Mouse (Mus musculus) R1 (cell line): ENCODE results near the gene Wdr78.

Source experiments
- DNase-seq: peaks from one replicate; pipeline ENCODE4 v3.0.0-alpha.2; 2018; ENCODE audit warnings: low read depth, low spot score

The Wdr78 gene

DNA sequence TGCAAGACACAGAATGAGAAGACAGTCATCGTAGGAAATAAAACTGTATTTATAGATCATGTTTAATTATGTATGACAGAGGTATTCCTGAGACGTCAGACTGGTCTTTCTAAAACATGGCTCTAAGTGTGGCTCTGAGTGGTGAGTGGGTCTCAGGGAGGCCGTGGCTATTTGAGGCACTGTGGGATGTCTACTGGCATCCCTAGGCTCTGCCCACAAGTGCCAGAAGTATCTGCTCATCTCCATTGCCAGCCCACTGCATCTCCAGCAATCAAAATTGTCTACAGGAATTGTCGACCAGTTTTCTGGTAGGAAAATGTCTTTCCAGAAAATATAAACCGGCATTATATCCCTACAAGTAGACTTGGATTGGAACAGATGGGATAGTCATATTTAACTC lies 57.4 kb downstream of the Wdr78 start:
- no peak for DNase-seq

DNA sequence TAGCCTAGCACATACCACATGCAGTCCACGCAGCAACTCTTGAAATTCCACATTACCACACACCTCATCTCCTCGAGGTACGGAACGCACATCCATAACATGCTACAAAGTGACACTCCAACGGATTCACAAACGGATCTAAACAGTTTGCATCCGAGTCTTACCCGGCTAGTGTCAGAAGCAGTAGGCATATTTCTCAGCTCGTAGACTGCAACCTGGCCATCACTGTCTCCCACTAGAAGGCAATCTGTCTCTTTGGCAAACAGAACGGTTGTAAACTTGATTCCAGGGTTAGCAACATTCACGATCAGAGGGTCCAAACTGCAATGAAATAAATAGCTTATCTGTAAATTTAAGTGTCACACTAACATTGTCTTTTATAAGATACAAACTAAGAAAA lies 66.3 kb downstream of the Wdr78 start:
- DNase-seq = no peak

DNA sequence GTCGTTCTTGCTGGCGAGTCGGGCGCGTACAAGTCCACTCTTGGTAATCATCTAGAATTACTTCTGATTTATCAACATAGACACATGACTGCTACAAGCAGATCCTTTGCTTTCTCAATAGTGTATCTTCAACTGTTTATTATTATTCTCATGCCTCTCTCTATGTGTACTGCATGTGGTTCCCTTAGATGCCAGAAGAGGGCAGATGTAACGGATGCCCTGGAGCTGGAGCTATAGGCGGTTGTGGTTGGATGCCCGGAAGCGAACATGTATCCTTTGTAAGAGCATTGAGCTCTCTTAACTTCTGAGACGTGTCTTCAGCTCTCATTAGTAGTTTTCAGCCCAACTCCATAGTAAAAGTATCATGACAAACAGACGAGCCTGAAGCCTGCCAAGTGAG lies 71.4 kb downstream of the Wdr78 start:
- DNase-seq = peak; percentile 37

GRCm38 (mm10) chr4:103039838-103040191 lies 74.5 kb downstream of the Wdr78 start:
- no peak for DNase-seq

DNA sequence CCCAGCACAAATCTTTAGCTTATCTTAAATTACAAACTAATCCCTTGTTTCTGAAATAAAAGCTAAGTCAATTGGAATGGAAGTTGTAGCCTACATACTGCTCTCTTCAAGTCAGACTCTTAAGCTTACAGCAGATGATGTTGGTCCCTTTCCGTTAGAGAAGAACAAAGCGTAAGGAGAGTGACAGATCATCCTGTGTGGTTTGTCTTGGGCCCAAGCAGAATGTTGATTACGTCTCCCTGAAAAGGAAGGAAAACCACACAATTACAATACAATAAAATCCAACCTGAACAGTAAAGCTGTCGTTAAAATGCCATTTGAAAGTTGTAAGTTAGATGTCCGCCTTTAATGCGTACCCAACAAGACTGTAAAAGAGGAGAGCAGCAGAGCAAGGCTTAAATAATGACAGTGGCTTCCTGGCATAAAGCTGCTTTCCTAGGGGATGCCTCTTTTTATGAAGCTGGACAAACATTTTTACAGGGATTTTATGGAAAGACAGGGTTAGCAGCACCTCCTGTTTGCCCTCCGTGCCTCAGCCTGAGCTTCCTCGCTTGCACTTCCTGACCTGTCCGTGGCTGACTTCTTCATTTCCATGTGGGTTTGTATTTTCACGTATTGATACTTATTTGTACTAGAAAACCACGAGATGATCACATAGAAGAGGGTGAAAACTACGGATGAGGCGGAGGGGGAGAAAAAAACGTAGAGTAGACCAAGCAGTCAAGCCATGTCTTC lies 75.1 kb downstream of the Wdr78 start:
- no peak for DNase-seq

- no peak for DNase-seq
These were observed 85.9 kb downstream of the Wdr78 start for GRCm38 (mm10) chr4:103028177-103029088.

GRCm38 (mm10) chr4:103027745-103028144 lies 86.6 kb downstream of the Wdr78 start:
- no peak for DNase-seq

DNA sequence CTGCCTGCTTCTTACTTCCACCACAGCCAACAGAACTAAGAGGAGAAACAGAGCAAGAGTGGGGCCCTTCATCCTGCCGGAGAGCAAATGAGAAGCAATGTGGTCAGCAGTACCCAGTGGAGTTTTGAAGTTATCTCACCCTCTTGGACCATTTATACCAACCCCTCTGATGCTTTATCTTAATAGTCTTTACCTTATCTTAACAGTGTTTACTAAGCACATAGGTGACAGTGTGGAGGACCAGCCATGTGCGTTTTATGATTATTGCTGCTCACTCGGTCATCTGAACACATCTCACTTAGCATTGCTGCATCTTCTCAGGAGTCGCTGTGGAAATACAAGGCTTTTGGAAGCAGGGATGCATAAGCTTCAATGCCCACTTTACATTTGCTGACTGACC lies 87.7 kb downstream of the Wdr78 start, which contains the start of gene Insl5:
Gene Insl5 (minus strand): TSS at position 222 of the 400 bp plus-strand sequence.
- no peak for DNase-seq

- DNase-seq = peak; percentile 37
These were observed 100.9 kb downstream of the Wdr78 start for GRCm38 (mm10) chr4:103013490-103013889.

DNA sequence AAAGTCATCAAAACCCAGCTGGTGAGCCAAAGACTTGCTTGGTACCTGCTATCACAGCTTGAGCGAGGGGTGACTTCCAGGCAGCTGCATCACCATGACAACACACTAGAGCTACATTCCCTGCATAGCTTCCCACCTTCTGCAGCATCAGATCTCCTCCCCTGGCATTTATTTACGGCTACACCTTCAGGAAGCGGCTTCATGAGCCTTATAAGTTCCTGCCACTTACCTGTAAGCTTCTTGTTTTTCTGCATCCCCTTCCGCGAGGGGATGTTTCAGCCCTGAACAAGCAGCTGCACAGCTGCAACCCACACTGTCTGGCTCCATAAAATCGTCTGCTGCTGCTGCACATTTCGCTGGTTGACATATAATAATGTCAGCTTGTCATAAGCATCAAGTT lies 102.5 kb downstream of the Wdr78 start:
- peak; percentile 62 for DNase-seq

DNA sequence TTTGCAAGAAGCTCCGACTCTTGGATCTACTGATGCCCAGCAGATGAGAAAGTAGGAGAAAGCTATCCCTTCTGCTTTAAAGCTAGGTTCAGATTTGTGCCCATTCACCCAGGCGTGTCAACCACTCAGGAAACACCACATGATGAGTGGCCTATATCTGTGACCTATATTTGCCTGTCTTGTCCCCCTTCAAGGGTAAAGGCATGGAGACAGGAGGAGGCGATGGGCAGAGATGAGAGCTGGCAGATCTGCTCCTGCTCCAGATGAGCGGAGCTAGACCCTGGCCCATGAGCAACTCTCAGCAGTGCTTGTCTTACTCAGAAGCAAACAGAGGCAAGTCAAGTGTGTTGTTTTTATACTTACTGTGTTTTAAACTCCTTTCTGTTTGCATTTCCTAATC lies 103.6 kb downstream of the Wdr78 start:
- no peak for DNase-seq

- DNase-seq = no peak
These were observed 107.4 kb downstream of the Wdr78 start for GRCm38 (mm10) chr4:103006943-103007418.

DNA sequence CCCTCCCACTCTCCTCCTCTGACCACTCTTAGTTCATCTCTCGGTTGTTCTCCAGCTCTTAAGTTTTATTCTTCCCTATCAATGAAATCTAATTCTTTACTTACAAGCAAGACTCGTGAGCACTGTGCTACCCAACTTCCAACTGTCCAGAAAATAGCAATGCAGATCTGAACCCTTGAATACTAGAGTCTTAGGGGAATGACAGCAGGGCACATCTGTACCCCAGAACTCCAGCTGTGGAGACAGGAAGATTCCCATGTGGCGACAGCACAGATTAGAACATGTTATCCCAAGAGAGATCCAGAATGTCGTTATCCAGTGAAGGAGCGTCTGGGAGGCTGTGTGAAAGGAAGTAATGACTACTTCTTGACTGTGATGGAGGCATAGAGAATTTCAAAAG lies 108.1 kb downstream of the Wdr78 start:
- DNase-seq = no peak

- no peak for DNase-seq
These were observed 109.0 kb downstream of the Wdr78 start for GRCm38 (mm10) chr4:103005190-103005945.

- DNase-seq = no peak
These were observed 109.7 kb downstream of the Wdr78 start for GRCm38 (mm10) chr4:103004681-103005080.

DNA sequence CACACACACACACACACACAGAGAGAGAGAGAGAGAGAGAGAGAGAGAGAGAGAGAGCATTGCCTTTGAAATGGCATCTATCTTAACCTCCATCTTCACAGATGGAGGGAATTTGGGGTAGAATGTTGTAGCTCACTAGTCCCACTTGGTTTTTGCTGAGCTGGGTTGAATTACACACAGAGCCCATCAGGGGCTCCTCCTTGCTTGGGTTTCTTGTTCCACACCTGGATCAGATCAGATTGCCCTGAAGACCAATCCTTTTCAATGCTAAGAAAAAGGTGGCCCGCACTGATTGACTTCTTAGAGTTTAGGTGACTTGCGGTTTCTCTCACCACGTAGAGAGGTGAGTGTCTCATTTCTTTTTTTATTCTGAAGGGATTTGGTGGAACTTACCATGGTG lies 122.7 kb downstream of the Wdr78 start:
- DNase-seq = no peak

DNA sequence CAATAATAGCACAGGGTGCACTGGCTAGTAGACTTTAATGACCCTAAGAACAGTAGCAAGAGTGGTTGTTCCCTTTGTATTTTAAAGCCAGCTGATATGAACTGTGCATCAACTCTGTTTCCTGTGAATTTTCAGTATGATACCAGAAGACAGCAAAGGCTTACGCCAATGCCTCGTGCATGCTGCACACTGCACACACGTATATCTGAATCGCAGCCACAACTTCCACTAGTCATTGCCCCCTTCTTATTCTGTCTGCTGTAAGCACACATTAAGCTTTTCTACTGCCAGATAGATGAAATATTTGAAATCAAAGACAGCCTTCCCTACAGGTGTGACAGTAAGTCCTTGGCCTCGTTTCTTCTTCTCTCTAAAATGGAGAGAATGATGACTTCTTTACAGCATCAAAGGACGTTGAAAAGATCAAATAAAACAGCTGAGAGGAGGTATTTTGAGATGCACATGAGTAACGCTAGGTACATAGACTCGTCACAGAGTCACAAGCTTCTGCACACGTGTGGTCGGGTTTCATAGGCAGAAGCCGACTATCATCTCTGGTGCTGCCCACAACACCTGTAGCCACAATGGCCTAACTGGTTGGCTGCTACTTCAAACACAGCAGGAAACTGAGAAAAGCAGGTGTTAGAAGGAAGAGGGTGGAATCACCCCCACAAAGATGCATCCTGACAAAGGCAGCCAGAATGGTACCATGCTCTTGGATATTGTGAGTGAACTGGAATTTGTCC lies 123.6 kb downstream of the Wdr78 start:
- no peak for DNase-seq

DNA sequence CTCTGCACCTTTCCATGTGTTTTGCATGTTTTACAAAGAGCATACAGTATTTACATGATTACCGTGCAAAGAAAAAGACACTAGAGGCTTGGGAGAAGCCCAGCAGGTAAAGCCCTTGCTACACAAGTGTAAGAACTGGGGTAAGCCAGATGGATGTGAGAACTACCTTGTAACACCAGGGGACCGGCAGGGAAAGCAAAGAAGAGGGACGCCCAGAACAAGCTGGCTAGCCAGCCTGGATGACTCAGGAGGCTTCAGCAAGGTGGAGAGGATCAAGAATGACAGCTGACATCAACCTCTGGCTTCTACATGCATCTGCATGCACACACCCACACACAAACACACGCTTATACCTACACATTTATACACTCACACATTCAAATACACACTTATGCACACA lies 124.3 kb downstream of the Wdr78 start:
- DNase-seq = no peak

GRCm38 (mm10) chr4:102989391-102989790 lies 125.0 kb downstream of the Wdr78 start:
- DNase-seq = no peak

GRCm38 (mm10) chr4:102988526-102988925 lies 125.8 kb downstream of the Wdr78 start:
- DNase-seq = no peak
